Mouse (Mus musculus): ENCODE data around the gene 1700016K19Rik.

- TF ChIP-seq CTCF (conservative IDR thresholded peaks at IDR 0.05; ENCODE audit: low read length) = no peak
- no peak for TF ChIP-seq POU5F1 (IDR thresholded peaks at IDR 0.05; ENCODE audit: borderline replicate concordance, low read length)
These were observed 21.2 kb downstream of the 1700016K19Rik start for GRCm38 (mm10) chr11:76020916-76021315.

All from E14TG2a.4 (cell line).